Mouse (Mus musculus): ENCODE measurements around the gene Vmo1. TPM values are rescaled to one million over a fixed set of nuclear protein-coding genes. Genes with fewer than 3 reads are reported as not detected.
"Not testable (repeated sequence)": the region's sequence is repeated elsewhere in the genome, so short reads cannot be mapped to it uniquely, and the experiment has no call there.

The Vmo1 gene
- polyA plus RNA-seq, 1 experiment = not detected

- no peak overlapping the region for H3K27ac ChIP-seq (ENCODE audit: insufficient read depth, low read depth, low read length)
- WGBS = 66% methylated on average over 14 of the region's 14 CpGs
- no peaks in the 10 kb centered on the region for H3K4me1 ChIP-seq (ENCODE audit: control insufficient read depth, insufficient read depth, low read length)
- H3K4me3 ChIP-seq (ENCODE audit: insufficient read depth, low read depth, low read length) = no peak overlapping the region
- TF ChIP-seq POLR2A (IDR thresholded peaks at IDR 0.05; ENCODE audit: insufficient read depth, low read depth, low read length) (no peak), CTCF (IDR thresholded peaks at IDR 0.05; ENCODE audit: insufficient read depth, low read depth, low read length) (no peak)
These were observed 14.6 kb downstream of the Vmo1 start for GRCm38 (mm10) chr11:70499566-70500475.

DNA sequence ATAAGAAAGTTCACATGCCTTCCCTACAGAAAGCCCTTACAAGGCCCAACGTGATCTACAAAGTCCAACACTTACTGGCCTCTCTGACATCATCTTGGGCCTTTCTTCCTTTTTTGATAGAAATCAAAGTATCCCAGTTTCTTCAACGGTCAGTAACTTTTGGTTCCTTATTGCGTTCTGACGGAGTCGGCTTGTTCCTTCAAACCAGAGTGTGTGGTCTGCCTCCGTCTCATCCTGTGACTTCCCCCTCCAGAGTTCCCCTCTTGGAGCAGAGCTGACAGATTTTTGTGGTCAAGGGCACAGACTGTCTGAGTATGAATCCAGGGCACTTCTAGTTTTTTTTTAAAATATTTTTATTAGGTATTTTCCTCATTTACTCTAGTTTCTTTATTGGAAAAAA, 24.7 kb downstream of the Vmo1 start:
- Histone ChIP-seq H3K4me1 (ENCODE audit: control insufficient read depth, insufficient read depth, low read length) (no peaks in the 10 kb centered on the region), H3K4me3 (ENCODE audit: insufficient read depth, low read depth, low read length) (no peak overlapping the region), H3K27ac (ENCODE audit: insufficient read depth, low read depth, low read length) (no peak overlapping the region)
- 82% methylated on average over 6 of the region's 6 CpGs for WGBS
- TF ChIP-seq POLR2A (IDR thresholded peaks at IDR 0.05; ENCODE audit: insufficient read depth, low read depth, low read length) = no peak
- TF ChIP-seq CTCF (IDR thresholded peaks at IDR 0.05; ENCODE audit: insufficient read depth, low read depth, low read length) = no peak

- Histone ChIP-seq H3K27ac (ENCODE audit: insufficient read depth, low read depth, low read length) (no peak overlapping the region), H3K4me3 (ENCODE audit: insufficient read depth, low read depth, low read length) (no peak overlapping the region), H3K4me1 (ENCODE audit: control insufficient read depth, insufficient read depth, low read length) (no peaks in the 10 kb centered on the region)
- WGBS = 84% methylated on average over 3 of the region's 3 CpGs
- TF ChIP-seq CTCF (IDR thresholded peaks at IDR 0.05; ENCODE audit: insufficient read depth, low read depth, low read length) (no peak), POLR2A (IDR thresholded peaks at IDR 0.05; ENCODE audit: insufficient read depth, low read depth, low read length) (no peak)
These were observed 25.3 kb downstream of the Vmo1 start for GRCm38 (mm10) chr11:70489138-70489537.

- Histone ChIP-seq H3K27ac (ENCODE audit: insufficient read depth, low read depth, low read length) (no peak overlapping the region), H3K4me3 (ENCODE audit: insufficient read depth, low read depth, low read length) (no peak overlapping the region), H3K4me1 (ENCODE audit: control insufficient read depth, insufficient read depth, low read length) (no peaks in the 10 kb centered on the region)
- 52% methylated on average over 4 of the region's 4 CpGs for WGBS
- TF ChIP-seq POLR2A (IDR thresholded peaks at IDR 0.05; ENCODE audit: insufficient read depth, low read depth, low read length) (no peak), CTCF (IDR thresholded peaks at IDR 0.05; ENCODE audit: insufficient read depth, low read depth, low read length) (no peak)
These were observed 26.6 kb downstream of the Vmo1 start for GRCm38 (mm10) chr11:70487816-70488215.

DNA sequence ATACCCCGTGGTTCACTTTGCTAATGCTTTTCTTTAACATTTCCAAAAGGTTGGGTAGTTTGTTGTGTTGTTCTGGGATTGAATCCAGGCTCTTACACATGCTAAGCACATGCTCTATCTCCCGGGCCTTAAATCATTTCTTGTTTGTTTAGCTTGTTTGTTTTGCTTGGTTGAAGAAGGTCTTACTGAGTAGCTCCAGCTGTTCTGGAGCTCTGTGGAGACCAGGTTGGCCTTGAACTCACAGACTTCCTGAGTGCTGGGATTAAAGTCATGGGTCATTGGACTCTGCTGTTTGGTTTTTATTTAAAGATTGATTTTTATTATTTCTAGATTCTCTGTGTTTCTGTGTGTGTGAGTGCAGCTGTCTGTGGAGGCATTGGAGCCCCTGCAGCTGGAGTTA, 28.9 kb downstream of the Vmo1 start:
- TF ChIP-seq POLR2A (IDR thresholded peaks at IDR 0.05; ENCODE audit: insufficient read depth, low read depth, low read length) (no peak), CTCF (IDR thresholded peaks at IDR 0.05; ENCODE audit: insufficient read depth, low read depth, low read length) (no peak)
- Histone ChIP-seq H3K27ac (ENCODE audit: insufficient read depth, low read depth, low read length) (no peak overlapping the region), H3K4me1 (ENCODE audit: control insufficient read depth, insufficient read depth, low read length) (no peaks in the 10 kb centered on the region), H3K4me3 (ENCODE audit: insufficient read depth, low read depth, low read length) (no peak overlapping the region)
- WGBS = 35% methylated on average over 2 of the region's 2 CpGs

DNA sequence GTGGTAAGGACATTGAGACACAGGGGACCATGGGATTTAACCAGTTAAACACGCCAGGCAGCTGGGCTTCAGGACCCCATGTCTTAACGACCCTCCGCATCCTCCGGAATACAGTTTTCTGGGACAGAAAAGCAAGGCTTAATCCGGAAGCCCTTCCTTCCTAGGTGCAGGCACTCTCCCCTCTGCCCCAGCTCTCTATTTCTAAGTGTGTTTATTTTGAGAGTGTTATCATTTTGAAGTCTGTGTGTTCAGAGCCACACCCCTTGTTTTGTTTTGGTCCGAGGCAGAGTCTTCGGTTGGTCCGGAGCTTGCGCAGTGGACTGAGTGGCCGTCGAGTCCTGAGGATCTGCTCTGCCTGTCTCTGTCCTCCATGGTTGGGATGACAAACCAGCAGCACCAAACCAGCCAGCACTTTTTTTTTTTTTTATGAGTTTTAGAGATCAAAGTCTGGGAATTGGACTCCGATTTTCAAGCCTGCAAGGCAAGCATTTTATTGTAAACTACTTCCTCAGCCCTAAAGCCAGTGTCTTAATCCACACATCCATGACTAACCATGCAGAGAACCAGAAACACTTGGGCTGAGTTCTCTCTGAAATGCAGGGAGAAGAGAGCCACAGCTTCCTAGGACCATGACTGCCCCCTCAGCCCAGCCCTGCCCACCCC, 39.4 kb downstream of the Vmo1 start:
- no peaks in the 10 kb centered on the region for H3K4me1 ChIP-seq (ENCODE audit: control insufficient read depth, insufficient read depth, low read length)
- WGBS = 74% methylated on average over 12 of the region's 12 CpGs
- H3K4me3 ChIP-seq (ENCODE audit: insufficient read depth, low read depth, low read length) = no peak overlapping the region
- H3K27ac ChIP-seq (ENCODE audit: insufficient read depth, low read depth, low read length) = no peak overlapping the region
- TF ChIP-seq CTCF (IDR thresholded peaks at IDR 0.05; ENCODE audit: insufficient read depth, low read depth, low read length) = no peak
- no peak for TF ChIP-seq POLR2A (IDR thresholded peaks at IDR 0.05; ENCODE audit: insufficient read depth, low read depth, low read length)

DNA sequence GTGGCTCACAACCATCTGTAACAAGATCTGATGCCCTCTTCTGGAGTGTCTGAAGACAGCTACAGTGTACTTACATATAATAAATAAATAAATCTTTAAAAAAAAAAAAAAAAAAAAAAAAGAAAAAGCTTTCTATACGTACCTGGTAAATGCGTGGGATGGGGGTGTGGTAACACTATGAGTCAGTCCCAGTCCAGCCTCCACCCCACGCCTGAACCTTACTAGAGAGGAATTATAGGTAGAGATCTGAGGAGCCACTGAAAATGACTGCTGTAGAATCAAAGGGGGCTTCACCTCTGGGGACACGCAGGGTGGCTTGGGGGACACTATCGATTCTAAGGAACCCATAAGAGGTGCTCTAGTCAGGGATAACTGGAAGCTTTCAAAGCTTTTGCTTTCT, 41.1 kb downstream of the Vmo1 start:
- H3K27ac ChIP-seq (ENCODE audit: insufficient read depth, low read depth, low read length) = not testable (repeated sequence)
- WGBS = 91% methylated on average over 5 of the region's 5 CpGs

GRCm38 (mm10) chr11:70472716-70473115, 41.7 kb downstream of the Vmo1 start:
- no peak overlapping the region for H3K27ac ChIP-seq (ENCODE audit: insufficient read depth, low read depth, low read length)
- no peaks in the 10 kb centered on the region for H3K4me1 ChIP-seq (ENCODE audit: control insufficient read depth, insufficient read depth, low read length)
- TF ChIP-seq POLR2A (IDR thresholded peaks at IDR 0.05; ENCODE audit: insufficient read depth, low read depth, low read length) = no peak
- TF ChIP-seq CTCF (IDR thresholded peaks at IDR 0.05; ENCODE audit: insufficient read depth, low read depth, low read length) = no peak
- H3K4me3 ChIP-seq (ENCODE audit: insufficient read depth, low read depth, low read length) = no peak overlapping the region

More for the DNA sequence above, 41.1 kb downstream of the Vmo1 start:
- not testable (repeated sequence) for H3K4me3 ChIP-seq (ENCODE audit: insufficient read depth, low read depth, low read length); H3K4me1 ChIP-seq (ENCODE audit: control insufficient read depth, insufficient read depth, low read length)

- Histone ChIP-seq H3K4me1 (ENCODE audit: control insufficient read depth, insufficient read depth, low read length) (peaks cover 6% of the 10 kb centered on the region; the same call in 1 of the 2 replicates), H3K4me3 (ENCODE audit: insufficient read depth, low read depth, low read length) (no peak overlapping the region), H3K27ac (ENCODE audit: insufficient read depth, low read depth, low read length) (no peak overlapping the region)
- TF ChIP-seq CTCF (IDR thresholded peaks at IDR 0.05; ENCODE audit: insufficient read depth, low read depth, low read length) = no peak
- TF ChIP-seq POLR2A (IDR thresholded peaks at IDR 0.05; ENCODE audit: insufficient read depth, low read depth, low read length) = no peak
- 95% methylated on average over 3 of the region's 3 CpGs for WGBS
These were observed 44.7 kb downstream of the Vmo1 start for GRCm38 (mm10) chr11:70469764-70470163.
